Mouse (Mus musculus) G1E (cell line): ENCODE results near the gene Flywch2.

Experiments
- CTCF ChIP-seq: IDR thresholded peaks from 2 replicates; pipeline ENCODE4 v1.5.1; 2012; ENCODE audit warnings: low read depth, low read length, inconsistent platforms, mixed read lengths
- GATA1 ChIP-seq: IDR thresholded peaks from 2 replicates; pipeline ENCODE4 v1.6.1; 2012; ENCODE audit warnings: borderline replicate concordance, low read length, inconsistent platforms, mixed read lengths

- TF ChIP-seq CTCF (no peak), GATA1 (no peak)
Measured at GRCm38 (mm10) chr17:23742210-23742793, 43.6 kb downstream of the Flywch2 start.
